ENCODE assay signal across 8 mouse cellular contexts in genomic region chr9:108517931-108518332, GRCm38 (mm10). TPM values are rescaled to one million over a fixed set of nuclear protein-coding genes. Genes with fewer than 3 reads are reported as not detected.
DNase-seq lines count a peak whose midpoint lies in the region; ATAC-seq and TF ChIP-seq lines count a peak whose summit lies in the region.

No protein-coding gene starts in this region.

- peaks cover 44% of the 10 kb centered on the region for H3K36me3 ChIP-seq in kidney, embryonic 14.5 days (ENCODE audit: control insufficient read depth, insufficient read depth, low read length)
- peaks cover 18% of the 10 kb centered on the region for H3K36me3 ChIP-seq in ES-E14 (ENCODE audit: control insufficient read depth, insufficient read depth, low read length, poor library complexity, severe bottlenecking)
- H3K36me3 ChIP-seq in embryonic facial prominence, embryonic 13.5 days = peaks cover 42% of the 10 kb centered on the region
- peaks cover 28% of the 10 kb centered on the region for H3K36me3 ChIP-seq in stomach, embryonic 15.5 days

- H3K9ac ChIP-seq in kidney, embryonic 14.5 days (ENCODE audit: low read depth, low read length) = peak overlapping the region; percentile 98
- peak overlapping the region; percentile 99 for H3K9ac ChIP-seq in ES-E14 (ENCODE audit: insufficient read depth, low read depth, low read length, poor library complexity, severe bottlenecking)
- H3K9ac ChIP-seq in embryonic facial prominence, embryonic 13.5 days = peak overlapping the region; percentile 95
- peak overlapping the region; percentile 97 for H3K9ac ChIP-seq in stomach, embryonic 15.5 days

- no peak for DNase-seq in kidney, postnatal 36 days
- peak; percentile 42 for DNase-seq in ES-E14 (ENCODE audit: low read depth, low spot score)
- DNase-seq in hindlimb bud, embryonic 11.5 days (ENCODE audit: extremely low spot score, low read depth, low spot score) = peak; percentile 35
- peak; percentile 46 for DNase-seq in lung, postnatal 36 days
- no peak for DNase-seq in urinary bladder, adult 18-20 months (ENCODE audit: low spot score in 2 of 2)

- peak overlapping the region; percentile 58 for H3K4me2 ChIP-seq in kidney, embryonic 14.5 days (replicated peaks; ENCODE audit: low read depth, low read length)
- peak overlapping the region; percentile 69 for H3K4me2 ChIP-seq in embryonic facial prominence, embryonic 13.5 days
- peak overlapping the region; percentile 63 for H3K4me2 ChIP-seq in stomach, embryonic 15.5 days

- H3K27ac ChIP-seq in kidney, embryonic 14.5 days (ENCODE audit: low read depth, low read length) = peak overlapping the region; percentile 99
- H3K27ac ChIP-seq in ES-E14 (ENCODE audit: insufficient read depth, low read depth, low read length, poor library complexity, severe bottlenecking) = peak overlapping the region; percentile 99
- H3K27ac ChIP-seq in embryonic facial prominence, embryonic 13.5 days = peak overlapping the region; percentile 100
- peak overlapping the region; percentile 99 for H3K27ac ChIP-seq in stomach, embryonic 15.5 days

- H3K27me3 ChIP-seq in kidney, embryonic 14.5 days (ENCODE audit: control insufficient read depth, insufficient read depth, low read length) = no peaks in the 10 kb centered on the region
- no peaks in the 10 kb centered on the region for H3K27me3 ChIP-seq in embryonic facial prominence, embryonic 13.5 days
- no peaks in the 10 kb centered on the region for H3K27me3 ChIP-seq in stomach, embryonic 15.5 days (replicated peaks)

- peak; percentile 40; the same call in 1 of the 2 replicates for ATAC-seq in kidney, embryonic 14.5 days (ENCODE audit: low FRiP score, low TSS enrichment)
- no peak for ATAC-seq in embryonic facial prominence, embryonic 13.5 days (ENCODE audit: insufficient number of reproducible peaks, insufficient read depth, low FRiP score, low TSS enrichment, low read depth)
- no peak; the same call in 1 of the 2 replicates for ATAC-seq in stomach, embryonic 15.5 days (ENCODE audit: insufficient read depth, low FRiP score, low read depth)

- in situ Hi-C loops in ES-E14 (cut with MboI; ENCODE audit: low sequenced_read_pairs in 2 of 2, unreplicated experiment in 2 of 2) = no loop called here

- 0% methylated on average over 13 of the region's 13 CpGs for WGBS in kidney, embryonic 14.5 days
- WGBS in embryonic facial prominence, embryonic 13.5 days = 0% methylated on average over 13 of the region's 13 CpGs
- 0% methylated on average over 13 of the region's 13 CpGs for WGBS in stomach, embryonic 15.5 days

- H3K4me1 ChIP-seq in kidney, embryonic 14.5 days (ENCODE audit: control insufficient read depth, insufficient read depth, low read length) = peaks cover 15% of the 10 kb centered on the region; the same call in 1 of the 2 replicates
- peaks cover 0 to 5% of the 10 kb centered on the region in 2 experiments; a peak in 2 of 4 replicates for H3K4me1 ChIP-seq in ES-E14 (ENCODE audit: control insufficient read depth in 2 of 2, insufficient read depth in 2 of 2, low read length in 2 of 2, poor library complexity in 1 of 2)
- peaks cover 22% of the 10 kb centered on the region for H3K4me1 ChIP-seq in embryonic facial prominence, embryonic 13.5 days
- peaks cover 9% of the 10 kb centered on the region; the same call in 1 of the 2 replicates for H3K4me1 ChIP-seq in stomach, embryonic 15.5 days

- peak overlapping the region; percentile 95 for H3K4me3 ChIP-seq in kidney, embryonic 14.5 days (ENCODE audit: low read length)
- peak overlapping the region; percentile 92 to 97 for H3K4me3 ChIP-seq in ES-E14 (ENCODE audit: insufficient read depth in 1 of 2, low read depth in 1 of 2, low read length in 2 of 2, poor library complexity in 1 of 2, severe bottlenecking in 1 of 2)
- peak overlapping the region; percentile 94 for H3K4me3 ChIP-seq in embryonic facial prominence, embryonic 13.5 days
- peak overlapping the region; percentile 88 for H3K4me3 ChIP-seq in stomach, embryonic 15.5 days (replicated peaks)

- no peaks in the 10 kb centered on the region for H3K9me3 ChIP-seq in kidney, embryonic 14.5 days (ENCODE audit: control insufficient read depth, low read length)
- H3K9me3 ChIP-seq in ES-E14 (ENCODE audit: control insufficient read depth, insufficient read depth, low read depth, low read length) = no peaks in the 10 kb centered on the region
- H3K9me3 ChIP-seq in embryonic facial prominence, embryonic 13.5 days = no peaks in the 10 kb centered on the region
- H3K9me3 ChIP-seq in stomach, embryonic 15.5 days = no peaks in the 10 kb centered on the region

TF ChIP-seq in ES-E14, 5 proteins besides CTCF, POLR2A, EP300 and RAD21:
- TF ChIP-seq HCFC1 (IDR thresholded peaks at IDR 0.05; ENCODE audit: borderline replicate concordance, insufficient read depth, low read length) = no peak
- peak; percentile 68; the same call in 1 of the 2 replicates for TF ChIP-seq ZNF384 (IDR thresholded peaks at IDR 0.05; ENCODE audit: low read depth, low read length)
- no peak for TF ChIP-seq MAFK (IDR thresholded peaks at IDR 0.05; ENCODE audit: insufficient read depth, low read depth, low read length)
- no peak for TF ChIP-seq ZC3H11A (IDR thresholded peaks at IDR 0.05; ENCODE audit: borderline replicate concordance, low read depth, low read length)
- no peak for TF ChIP-seq CHD2 (IDR thresholded peaks at IDR 0.05; ENCODE audit: low read depth, low read length)

RNA-seq across cellular contexts. Expression of gene Qrich1, which starts 1.3 kb away (rescaled TPM):
- 91.0 and 139 TPM in 2 replicates for polyA plus RNA-seq in kidney, embryonic 14.5 days (2014; fragmentation: Nextera tagmentation; extraction: Ambion mirVana)
- 145 and 152 TPM in 2 replicates for total RNA-seq in ES-E14 (2012; rRNA removed)
- polyA plus RNA-seq in embryonic facial prominence, embryonic 13.5 days (2015; fragmentation: Nextera tagmentation; extraction: Ambion mirVana) = 123 and 128 TPM in 2 replicates
- 92.9 and 97.2 TPM in 2 replicates for polyA plus RNA-seq in stomach, embryonic 15.5 days (2015; fragmentation: Nextera tagmentation; extraction: Ambion mirVana)

RNA-seq across cellular contexts. Expression of gene Qars, which starts 10.4 kb away (rescaled TPM):
- polyA plus RNA-seq in kidney, embryonic 14.5 days (2014; fragmentation: Nextera tagmentation; extraction: Ambion mirVana) = 99.1 and 117 TPM in 2 replicates
- 393 and 450 TPM in 2 replicates for total RNA-seq in ES-E14 (2012; rRNA removed)
- polyA plus RNA-seq in embryonic facial prominence, embryonic 13.5 days (2015; fragmentation: Nextera tagmentation; extraction: Ambion mirVana) = 116 and 124 TPM in 2 replicates
- polyA plus RNA-seq in stomach, embryonic 15.5 days (2015; fragmentation: Nextera tagmentation; extraction: Ambion mirVana) = 99.0 and 102 TPM in 2 replicates

RNA-seq across cellular contexts. Expression of gene Usp19, which starts 27.5 kb away (rescaled TPM):
- 45.4 and 69.4 TPM in 2 replicates for polyA plus RNA-seq in kidney, embryonic 14.5 days (2014; fragmentation: Nextera tagmentation; extraction: Ambion mirVana)
- 92.1 and 126 TPM in 2 replicates for total RNA-seq in ES-E14 (2012; rRNA removed)
- 75.9 and 77.2 TPM in 2 replicates for polyA plus RNA-seq in embryonic facial prominence, embryonic 13.5 days (2015; fragmentation: Nextera tagmentation; extraction: Ambion mirVana)
- polyA plus RNA-seq in stomach, embryonic 15.5 days (2015; fragmentation: Nextera tagmentation; extraction: Ambion mirVana) = 58.8 and 61.5 TPM in 2 replicates

RNA-seq across cellular contexts. Expression of gene Lamb2, which starts 38.4 kb away (rescaled TPM):
- polyA plus RNA-seq in kidney, embryonic 14.5 days (2014; fragmentation: Nextera tagmentation; extraction: Ambion mirVana) = 21.5 and 31.9 TPM in 2 replicates
- total RNA-seq in ES-E14 (2012; rRNA removed) = 50.6 and 54.5 TPM in 2 replicates
- polyA plus RNA-seq in embryonic facial prominence, embryonic 13.5 days (2015; fragmentation: Nextera tagmentation; extraction: Ambion mirVana) = 51.1 and 63.2 TPM in 2 replicates
- polyA plus RNA-seq in stomach, embryonic 15.5 days (2015; fragmentation: Nextera tagmentation; extraction: Ambion mirVana) = 40.5 and 46.6 TPM in 2 replicates

RNA-seq across cellular contexts. Expression of gene Impdh2, which starts 42.2 kb away (rescaled TPM):
- polyA plus RNA-seq in kidney, embryonic 14.5 days (2014; fragmentation: Nextera tagmentation; extraction: Ambion mirVana) = 185 and 229 TPM in 2 replicates
- 344 and 404 TPM in 2 replicates for total RNA-seq in ES-E14 (2012; rRNA removed)
- polyA plus RNA-seq in embryonic facial prominence, embryonic 13.5 days (2015; fragmentation: Nextera tagmentation; extraction: Ambion mirVana) = 191 and 227 TPM in 2 replicates
- polyA plus RNA-seq in stomach, embryonic 15.5 days (2015; fragmentation: Nextera tagmentation; extraction: Ambion mirVana) = 152 and 175 TPM in 2 replicates

Comparison
In these comparisons a context has a peak if more than half of its experiments do, and no peak if none do; other contexts are left out.
1. DNase-seq: peak in ES-E14 (single experiment), hindlimb bud, embryonic 11.5 days (single experiment) and lung, postnatal 36 days (single experiment); none in kidney, postnatal 36 days (0 of 2) and urinary bladder, adult 18-20 months (0 of 2).
2. Peak in every context shown above with its lines, with median percentiles within 50 percentile points of each other: H3K27ac ChIP-seq, H3K4me2 ChIP-seq, H3K4me3 ChIP-seq and H3K9ac ChIP-seq.